Mouse (Mus musculus) small intestine, adult 2 months (tissue): ENCODE data around the gene Myl7. TPM values are rescaled to one million over a fixed set of nuclear protein-coding genes. Genes with fewer than 3 reads are reported as not detected.

Experiments used
- H3K27ac ChIP-seq: fragments of 200-500 bp; 2 replicates; pipeline ENCODE4 v1.5.1; 2012; ENCODE audit warnings: low read depth, low read length, control low read depth, inconsistent platforms; ENCODE audit not compliant: insufficient read depth
- H3K27me3 ChIP-seq: fragments of 200-500 bp; 2 replicates; pipeline ENCODE4 v1.6.1; 2012; ENCODE audit warnings: mild to moderate bottlenecking, moderate library complexity, low read length, inconsistent platforms; ENCODE audit not compliant: control insufficient read depth, insufficient read depth
- H3K36me3 ChIP-seq: fragments of 200-500 bp; 2 replicates; pipeline ENCODE4 v1.6.1; 2012; ENCODE audit warnings: mild to moderate bottlenecking, low read length, control low read depth, inconsistent platforms; ENCODE audit not compliant: control insufficient read depth, insufficient read depth
- H3K4me1 ChIP-seq: fragments of 200-500 bp; 2 replicates; pipeline ENCODE4 v1.6.1; 2012; ENCODE audit warnings: low read length, inconsistent platforms, mixed read lengths; ENCODE audit not compliant: control insufficient read depth, insufficient read depth, insufficient read length
- H3K4me3 ChIP-seq: fragments of 200-500 bp; 2 replicates; pipeline ENCODE4 v1.5.1; 2012; ENCODE audit warnings: low read depth, mild to moderate bottlenecking, control low read depth, inconsistent platforms, low read length, moderate library complexity
- CTCF ChIP-seq: fragments of 200-500 bp; IDR thresholded peaks from 2 replicates; pipeline ENCODE4 v1.5.1; 2012; ENCODE audit warnings: low read depth, mild to moderate bottlenecking, control low read depth, inconsistent platforms, low read length, moderate library complexity, mixed read lengths; ENCODE audit not compliant: insufficient replicate concordance, insufficient read length; ENCODE audit errors: extremely low read depth
- POLR2A ChIP-seq: fragments of 200-500 bp; IDR thresholded peaks from 2 replicates; pipeline ENCODE4 v1.6.1; 2012; ENCODE audit warnings: low read depth, mild to moderate bottlenecking, control low read depth, inconsistent platforms, low read length, moderate library complexity
- WGBS: fragments of 180-500 bp; shearing (Covaris S2); methylation state at CpG from one replicate; pipeline ENCODE4 v1.1.7; 2018; 5-methylcytosine and 5-hydroxymethylcytosine counted together
- polyA plus RNA-seq: library from polyadenylated mRNA; depleted of rRNA; stranded (reverse); fragments of >200 nt; gene quantifications from 2 replicates; pipeline ENCODE4 v1.2.3, GENCODE M21; 2012; rRNA removed

The Myl7 gene
- polyA plus RNA-seq, 1 experiment: 9.7 TPM

- Histone ChIP-seq H3K27ac (no peak overlapping the region), H3K36me3 (no peaks in the 10 kb centered on the region), H3K4me1 (no peaks in the 10 kb centered on the region), H3K27me3 (no peaks in the 10 kb centered on the region), H3K4me3 (no peak overlapping the region)
- TF ChIP-seq POLR2A: no peak
- no peak for TF ChIP-seq CTCF
Measured at GRCm38 (mm10) chr11:5855481-5855880, 43.1 kb downstream of the Myl7 start.

GRCm38 (mm10) chr11:5852314-5852713, 46.3 kb downstream of the Myl7 start:
- 65% methylated on average over 1 of the region's 1 CpGs for WGBS
- Histone ChIP-seq H3K4me3 (no peak overlapping the region), H3K27me3 (no peaks in the 10 kb centered on the region), H3K4me1 (no peaks in the 10 kb centered on the region), H3K36me3 (no peaks in the 10 kb centered on the region), H3K27ac (no peak overlapping the region)
- TF ChIP-seq CTCF: no peak

- 65% methylated on average over 4 of the region's 4 CpGs for WGBS
- H3K27ac ChIP-seq: 0 out of 2 replicates have a peak overlapping the region, but pooled peaks have one; percentile 1
- TF ChIP-seq POLR2A (no peak), CTCF (no peak)
- H3K4me3 ChIP-seq: no peak overlapping the region
- no peaks in the 10 kb centered on the region for H3K36me3 ChIP-seq
- no peaks in the 10 kb centered on the region for H3K27me3 ChIP-seq
- H3K4me1 ChIP-seq: peaks cover 5% of the 10 kb centered on the region; the same call in 1 of the 2 replicates
Measured at GRCm38 (mm10) chr11:5851021-5851736, 47.4 kb downstream of the Myl7 start.

GRCm38 (mm10) chr11:5850452-5850851, 48.1 kb downstream of the Myl7 start:
- H3K27me3 ChIP-seq: no peaks in the 10 kb centered on the region
- no peak overlapping the region for H3K27ac ChIP-seq
- WGBS: 65% methylated on average over 5 of the region's 5 CpGs
- no peak overlapping the region for H3K4me3 ChIP-seq
- H3K36me3 ChIP-seq: no peaks in the 10 kb centered on the region
- no peak for TF ChIP-seq POLR2A
- no peak for TF ChIP-seq CTCF
- peaks cover 5% of the 10 kb centered on the region; the same call in 1 of the 2 replicates for H3K4me1 ChIP-seq

- no peak for TF ChIP-seq POLR2A
- TF ChIP-seq CTCF: no peak
- H3K27me3 ChIP-seq: no peaks in the 10 kb centered on the region
- 72% methylated on average over 2 of the region's 2 CpGs for WGBS
- H3K27ac ChIP-seq: no peak overlapping the region
- peaks cover 5% of the 10 kb centered on the region; the same call in 1 of the 2 replicates for H3K4me1 ChIP-seq
- no peaks in the 10 kb centered on the region for H3K36me3 ChIP-seq
- no peak overlapping the region for H3K4me3 ChIP-seq
Measured at GRCm38 (mm10) chr11:5849316-5849715, 49.3 kb downstream of the Myl7 start.

- Histone ChIP-seq H3K36me3 (no peaks in the 10 kb centered on the region), H3K27me3 (no peaks in the 10 kb centered on the region), H3K4me1 (peaks cover 5% of the 10 kb centered on the region; the same call in 1 of the 2 replicates), H3K4me3 (no peak overlapping the region), H3K27ac (no peak overlapping the region)
- TF ChIP-seq CTCF: no peak
- no peak for TF ChIP-seq POLR2A
- 78% methylated on average over 6 of the region's 6 CpGs for WGBS
Measured at GRCm38 (mm10) chr11:5848741-5849140, 49.8 kb downstream of the Myl7 start.

GRCm38 (mm10) chr11:5846639-5847345, 51.8 kb downstream of the Myl7 start:
- WGBS: 17% methylated on average over 7 of the region's 7 CpGs
- Histone ChIP-seq H3K4me3 (no peak overlapping the region), H3K36me3 (no peaks in the 10 kb centered on the region), H3K4me1 (peaks cover 5% of the 10 kb centered on the region; the same call in 1 of the 2 replicates), H3K27ac (peak overlapping the region; percentile 57), H3K27me3 (no peaks in the 10 kb centered on the region)
- TF ChIP-seq POLR2A (no peak), CTCF (no peak)

Other genes with a start within 250 kb of the Myl7 start
- gene Mrps24, start 183.1 kb downstream of the Myl7 start, polyA plus RNA-seq: 234 and 379 TPM in 2 replicates
- gene Urgcp, start 136.4 kb downstream of the Myl7 start, polyA plus RNA-seq: 18.6 and 45.5 TPM in 2 replicates
- 60.0 and 109 TPM in 2 replicates for gene Dbnl, start 110.3 kb downstream of the Myl7 start, polyA plus RNA-seq
- gene Pgam2, start 95.0 kb downstream of the Myl7 start, polyA plus RNA-seq: 0.35 TPM in 1 of 2 replicates, not detected in the other
- 23.2 and 37.7 TPM in 2 replicates for gene Polm, start 60.8 kb downstream of the Myl7 start, polyA plus RNA-seq
- gene Aebp1, start 36.8 kb downstream of the Myl7 start, polyA plus RNA-seq: 12.4 and 14.2 TPM in 2 replicates
- gene Pold2, start 20.5 kb downstream of the Myl7 start, polyA plus RNA-seq: 132 and 133 TPM in 2 replicates
- gene Gck, start 51.3 kb upstream of the Myl7 start, polyA plus RNA-seq: 0.33 and 1.2 TPM in 2 replicates
- gene Ykt6, start 56.9 kb upstream of the Myl7 start, polyA plus RNA-seq: 56.2 and 84.5 TPM in 2 replicates
- gene Camk2b, start 167.6 kb upstream of the Myl7 start, polyA plus RNA-seq: 1.2 and 8.1 TPM in 2 replicates